Mouse (Mus musculus): ENCODE measurements around the gene Pcyt2.
A peak's percentile ranks its signal among the peaks of the same experiment; 100 is the strongest.
"Not testable (repeated sequence)": the region's sequence is repeated elsewhere in the genome, so short reads cannot be mapped to it uniquely, and the experiment has no call there.

Pcyt2 gene

DNA sequence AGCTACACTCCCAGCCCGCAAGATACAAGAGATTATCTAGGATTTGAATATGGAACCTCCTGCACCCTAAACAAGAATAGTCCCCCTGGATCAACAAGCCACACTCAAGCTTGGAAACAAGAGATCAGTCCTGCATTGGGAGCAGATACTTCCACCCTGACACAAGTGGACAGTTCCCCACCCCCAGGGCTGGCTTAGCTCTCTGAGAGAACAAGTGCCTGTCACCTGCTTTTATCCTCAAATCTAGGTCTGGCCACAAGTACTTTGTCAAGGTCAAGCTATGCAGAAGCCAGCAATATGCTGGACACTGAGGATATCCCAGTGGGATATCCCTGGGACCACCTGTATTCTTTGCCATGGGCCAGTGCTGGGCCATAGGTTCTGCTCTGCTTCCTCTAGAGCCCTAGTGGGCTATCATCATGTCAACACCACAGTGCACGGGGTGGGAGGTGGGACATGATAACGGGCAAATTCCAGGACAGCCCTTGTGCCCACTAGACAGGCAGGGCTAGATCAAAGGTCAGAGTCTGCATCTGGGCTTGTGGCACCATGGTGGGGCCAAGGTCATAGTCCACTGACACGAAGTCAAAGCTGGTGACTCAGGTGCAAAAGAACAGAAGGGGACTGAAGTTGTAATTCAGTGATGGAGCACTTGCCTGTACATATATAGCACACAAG, 980 bp downstream of the Pcyt2 start:
- DNase-seq (ENCODE audit: low read depth, low spot score) = no peak

DNA sequence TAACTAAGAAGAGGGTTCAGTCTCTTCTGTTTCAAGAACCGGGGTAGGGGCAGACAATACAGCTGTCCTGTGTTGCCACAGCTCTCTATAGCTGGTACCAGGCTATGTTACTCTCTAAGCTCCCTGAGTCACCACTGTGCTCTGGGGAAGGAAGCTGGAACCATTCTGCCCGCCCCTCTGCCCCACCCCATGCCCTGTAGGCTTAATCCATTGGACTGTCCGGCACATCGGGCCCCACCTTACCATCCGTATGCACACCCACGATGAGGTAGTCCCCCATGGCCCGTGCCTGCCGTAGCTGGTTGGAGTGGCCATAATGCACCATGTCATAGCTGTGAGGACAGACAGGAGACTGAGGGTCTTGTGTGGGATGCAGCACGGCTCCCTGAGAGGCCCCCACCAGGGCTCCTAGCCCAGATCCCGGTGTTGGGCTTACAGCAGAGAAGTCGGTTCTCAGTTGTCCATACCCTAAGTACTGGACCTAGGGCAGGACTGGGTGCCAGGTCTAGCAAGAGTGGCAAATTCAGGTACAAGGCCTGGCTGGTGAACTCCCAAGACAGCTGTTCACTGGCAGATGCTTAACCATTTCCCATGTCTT, 2.0 kb downstream of the Pcyt2 start:
- no peak for DNase-seq (ENCODE audit: low read depth, low spot score)

DNA sequence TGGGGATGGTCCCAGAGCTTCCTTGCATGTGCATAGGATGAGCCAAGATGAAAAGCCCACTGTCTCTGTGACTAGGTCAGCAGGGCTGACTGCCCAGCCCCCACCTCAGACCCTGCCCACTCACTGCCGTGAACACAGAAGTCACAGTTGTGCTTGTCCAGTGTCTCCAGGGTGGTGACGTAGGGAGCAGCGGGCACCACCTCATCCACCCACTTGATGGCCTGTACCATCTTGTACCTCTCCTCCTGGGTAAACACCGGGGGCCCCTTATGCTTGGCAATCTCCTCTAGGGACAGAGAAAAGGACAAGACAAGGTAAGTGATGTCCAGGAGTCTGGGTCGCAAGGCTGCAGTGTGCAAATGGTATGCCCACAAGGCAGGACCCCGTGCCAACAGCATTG, 2.6 kb downstream of the Pcyt2 start:
- no peak for DNase-seq (ENCODE audit: low read depth, low spot score)

DNA sequence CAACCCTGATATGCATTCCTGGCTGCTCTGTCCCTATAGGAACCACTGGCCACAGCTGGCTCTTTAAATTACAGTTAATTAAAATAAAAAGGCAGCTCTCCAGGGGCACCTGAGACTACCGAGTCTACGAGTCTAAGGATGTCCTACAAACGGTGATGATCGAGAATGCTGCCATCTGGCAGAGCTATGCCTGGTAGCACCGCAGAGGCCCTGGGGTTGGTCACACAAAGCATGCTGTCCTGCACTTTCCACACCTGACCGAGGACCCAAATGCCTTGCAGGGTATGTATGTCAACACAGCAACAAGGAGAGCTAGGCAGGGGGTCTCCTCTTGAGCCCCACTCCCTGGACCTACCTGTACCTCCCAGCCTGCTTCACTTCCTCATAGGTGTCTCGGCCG, 3.8 kb downstream of the Pcyt2 start:
- no peak for DNase-seq (ENCODE audit: low read depth, low spot score)

DNA sequence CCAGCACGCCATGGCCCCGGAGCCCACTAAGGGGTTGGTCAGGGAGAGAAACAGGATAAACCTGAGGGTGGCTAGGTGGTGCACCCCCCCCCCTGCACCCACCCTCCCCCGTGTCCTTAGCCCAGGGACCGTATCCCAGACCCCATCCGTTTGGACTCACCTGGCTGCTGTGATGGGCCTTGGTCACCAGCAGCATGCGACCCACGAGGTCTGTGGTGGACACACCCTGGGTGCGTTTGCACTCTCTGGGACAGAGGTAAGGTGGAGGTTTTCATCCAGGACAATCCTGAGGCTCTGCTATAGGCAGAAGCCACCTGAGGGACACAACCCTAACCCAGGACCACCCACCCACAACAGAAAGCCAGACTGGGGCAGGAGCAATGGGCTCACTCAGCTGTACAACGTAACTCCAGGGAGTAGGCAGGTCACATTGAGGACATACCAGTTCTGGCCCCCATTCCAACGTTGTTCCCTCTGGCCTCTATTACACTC, 4.2 kb downstream of the Pcyt2 start:
- DNase-seq (ENCODE audit: low read depth, low spot score) = no peak

DNA sequence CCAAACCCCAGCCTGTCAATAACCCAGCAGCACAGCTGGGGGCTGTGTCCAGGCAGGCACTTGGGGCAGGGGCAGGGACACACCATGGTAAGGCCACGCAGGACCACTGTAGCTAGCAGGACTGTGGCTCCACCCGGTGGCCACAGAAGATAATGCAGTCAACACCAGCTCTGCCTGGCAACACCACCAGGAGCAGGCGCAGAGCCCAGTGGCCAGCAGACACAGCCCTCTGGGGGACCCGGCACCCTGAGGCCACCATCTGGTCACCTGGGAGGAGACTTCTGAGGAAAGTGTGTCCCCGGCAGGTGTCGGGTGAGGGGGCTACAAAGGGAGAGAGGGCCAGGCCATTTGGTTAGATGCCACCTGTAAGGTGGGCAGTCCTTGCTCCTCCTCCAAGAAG, 5.0 kb downstream of the Pcyt2 start:
- peak; percentile 75 for DNase-seq (ENCODE audit: low read depth, low spot score)

DNA sequence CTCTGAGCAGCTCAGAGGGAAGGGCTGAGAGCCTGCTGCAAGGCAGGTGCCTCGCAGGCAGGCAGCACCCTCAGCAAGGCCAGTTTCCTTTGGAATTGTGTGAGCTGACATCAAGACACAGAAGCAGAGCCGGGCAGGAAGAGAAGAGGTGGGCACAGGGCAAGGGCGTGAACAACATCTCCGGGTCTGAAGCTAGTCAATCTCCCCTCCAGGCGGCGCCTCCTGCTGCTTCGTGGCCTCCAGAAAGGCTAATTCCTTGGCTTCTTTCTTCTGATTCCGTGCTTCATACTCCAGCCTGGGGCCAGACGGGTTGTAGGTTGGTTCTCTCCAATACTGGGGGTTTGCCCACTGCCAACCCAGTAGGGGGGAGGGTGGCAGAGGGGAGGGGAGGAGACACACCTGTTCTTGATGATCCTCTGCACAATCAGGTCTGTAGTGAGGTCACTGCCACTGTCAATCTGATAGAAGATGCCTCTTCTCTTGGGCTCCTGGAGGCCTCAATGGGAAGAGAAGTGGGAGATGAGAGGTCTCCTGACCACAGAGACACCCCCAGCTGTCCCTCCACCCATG, 7.2 kb downstream of the Pcyt2 start:
- no peak for DNase-seq (ENCODE audit: low read depth, low spot score)

DNA sequence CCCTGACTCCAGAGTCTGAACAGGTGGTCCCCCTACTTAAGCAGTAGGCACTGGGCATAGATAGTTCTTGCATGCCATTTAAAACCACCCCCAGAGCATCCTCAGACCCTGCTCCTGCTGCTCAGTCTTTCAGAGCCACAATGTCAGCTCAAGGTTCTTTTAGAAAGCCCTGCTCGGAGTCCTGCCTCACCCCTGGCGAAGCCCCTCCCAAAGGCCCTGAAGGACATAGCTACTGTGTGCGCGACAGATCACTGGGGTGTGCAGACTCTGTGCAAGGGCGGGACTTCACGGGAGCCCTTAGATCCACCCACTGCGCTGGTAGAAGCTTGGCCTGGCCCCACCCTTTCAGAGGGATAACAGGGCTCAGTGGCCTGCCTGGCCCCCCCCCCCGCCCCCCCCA, 8.5 kb downstream of the Pcyt2 start:
- no peak for DNase-seq (ENCODE audit: low read depth, low spot score)

DNA sequence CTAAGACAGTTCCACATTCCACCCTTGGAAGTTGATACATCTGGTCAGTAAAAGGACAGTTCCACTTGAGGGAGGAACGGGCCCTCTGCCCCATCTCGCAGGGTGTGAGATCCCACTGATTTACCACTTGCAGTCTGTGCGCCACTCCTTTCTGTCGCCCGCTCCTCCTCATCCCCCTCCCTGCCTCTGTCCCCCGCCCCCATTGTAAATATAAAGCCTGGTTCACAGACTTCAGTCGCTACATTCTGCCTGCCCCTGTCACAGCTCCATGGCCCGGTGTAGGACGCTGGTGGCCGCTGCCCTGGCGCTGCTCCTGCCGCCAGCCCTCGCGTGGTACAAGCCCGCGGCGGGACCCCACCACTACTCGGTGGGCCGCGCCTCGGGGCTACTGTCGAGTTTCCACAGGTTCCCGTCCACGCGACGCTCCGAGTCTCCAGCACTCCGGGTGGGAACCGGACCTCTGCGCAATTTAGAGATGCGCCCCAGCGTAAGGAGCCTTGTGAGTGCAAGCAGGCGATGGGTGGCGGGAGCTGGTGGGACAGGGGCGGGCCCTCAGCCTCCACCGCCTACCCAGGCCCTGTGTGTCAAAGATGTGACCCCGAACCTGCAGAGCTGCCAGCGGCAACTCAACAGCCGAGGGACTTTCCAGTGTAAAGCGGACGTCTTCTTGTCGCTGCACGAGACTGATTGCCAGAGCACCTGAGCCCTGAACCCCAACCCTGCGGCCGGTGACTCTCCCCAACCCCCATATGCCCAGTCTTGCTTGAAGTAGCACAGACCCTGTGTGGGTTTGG, 9.3 kb downstream of the Pcyt2 start, which contains the start of gene Npb:
Gene Npb, plus strand, starts transcription at position 237 of the 794 bp plus-strand sequence.
- no peak for DNase-seq (ENCODE audit: low read depth, low spot score)

DNA sequence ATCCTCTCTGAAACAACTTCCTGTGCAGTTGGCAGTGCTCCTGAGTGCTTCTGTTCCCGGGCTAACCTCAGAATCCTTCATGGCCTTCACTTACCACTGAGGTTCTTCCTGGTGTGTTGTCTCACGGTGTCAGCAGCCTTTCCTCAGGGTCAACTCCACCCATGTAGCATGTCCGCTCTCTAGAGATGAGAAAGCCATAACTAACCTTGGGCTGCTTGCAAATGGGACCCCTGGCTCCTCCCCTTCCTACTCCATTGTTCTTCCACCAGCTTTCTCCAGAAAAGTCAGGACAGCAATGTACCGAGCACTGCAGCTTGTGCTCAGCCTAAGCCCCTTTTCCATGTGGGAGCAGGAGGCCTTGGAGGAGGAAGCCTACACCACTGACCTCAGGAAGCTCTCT, 11.0 kb downstream of the Pcyt2 start:
- DNase-seq (ENCODE audit: low read depth, low spot score) = no peak

DNA sequence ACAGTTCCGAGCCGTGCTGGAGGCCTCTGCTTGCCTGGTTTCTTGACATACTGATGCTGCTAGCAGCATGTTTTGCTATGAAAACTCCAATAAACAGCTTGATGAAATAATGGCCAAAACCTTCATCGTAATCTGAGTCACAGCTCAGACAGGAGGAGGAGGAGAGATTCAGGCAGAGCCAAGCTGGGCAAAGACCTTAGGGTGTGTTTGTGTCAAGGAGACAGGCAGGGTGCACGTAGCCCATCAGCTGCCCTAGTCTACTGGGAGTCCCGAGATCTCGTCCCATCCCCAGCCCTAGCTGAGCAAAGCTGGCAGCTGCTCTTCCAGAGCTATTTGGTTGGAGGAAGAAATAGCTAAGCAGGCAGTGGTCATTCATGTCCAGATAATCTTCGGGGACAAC, 12.1 kb downstream of the Pcyt2 start:
- no peak for DNase-seq (ENCODE audit: low read depth, low spot score)

DNA sequence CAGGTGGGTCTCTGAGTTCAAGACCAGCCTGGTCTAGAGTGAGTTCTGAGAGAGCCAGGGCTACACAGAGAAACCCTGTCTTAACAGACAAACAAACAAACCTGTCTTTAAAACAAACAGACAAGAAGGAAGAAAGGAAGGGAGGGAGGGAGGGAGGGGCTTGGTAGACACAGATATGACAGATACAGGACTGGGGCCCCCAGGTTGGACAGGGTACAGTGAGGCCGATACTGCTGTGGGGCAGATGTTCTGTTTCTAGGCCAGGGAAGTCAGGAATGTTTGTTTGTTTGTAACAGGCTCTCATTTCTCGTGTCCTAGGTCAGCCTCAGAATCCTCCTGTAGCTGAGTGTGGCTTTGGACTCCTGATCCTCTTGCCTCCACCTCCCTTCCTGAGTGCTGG, 14.2 kb downstream of the Pcyt2 start:
- no peak for DNase-seq (ENCODE audit: low read depth, low spot score)

DNA sequence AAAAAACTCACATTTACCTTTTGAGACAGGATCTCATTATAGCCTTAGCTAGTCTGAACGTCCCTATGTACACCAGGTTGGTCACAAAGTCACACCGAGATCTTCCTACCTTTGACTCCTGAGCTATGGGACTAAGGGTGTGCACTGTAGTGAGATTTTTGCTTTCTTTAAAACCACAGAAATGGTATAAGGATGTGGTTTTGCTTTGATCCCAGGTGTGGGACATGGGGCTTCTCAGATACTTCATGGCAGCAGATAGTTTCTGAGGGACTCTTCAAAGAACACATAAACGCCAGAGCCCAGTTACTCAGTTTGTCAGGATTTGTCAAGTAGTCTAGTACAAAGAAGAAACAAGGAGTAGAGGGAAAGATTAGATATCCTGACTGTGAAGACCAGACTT, 17.0 kb downstream of the Pcyt2 start:
- DNase-seq (ENCODE audit: low read depth, low spot score) = no peak

DNA sequence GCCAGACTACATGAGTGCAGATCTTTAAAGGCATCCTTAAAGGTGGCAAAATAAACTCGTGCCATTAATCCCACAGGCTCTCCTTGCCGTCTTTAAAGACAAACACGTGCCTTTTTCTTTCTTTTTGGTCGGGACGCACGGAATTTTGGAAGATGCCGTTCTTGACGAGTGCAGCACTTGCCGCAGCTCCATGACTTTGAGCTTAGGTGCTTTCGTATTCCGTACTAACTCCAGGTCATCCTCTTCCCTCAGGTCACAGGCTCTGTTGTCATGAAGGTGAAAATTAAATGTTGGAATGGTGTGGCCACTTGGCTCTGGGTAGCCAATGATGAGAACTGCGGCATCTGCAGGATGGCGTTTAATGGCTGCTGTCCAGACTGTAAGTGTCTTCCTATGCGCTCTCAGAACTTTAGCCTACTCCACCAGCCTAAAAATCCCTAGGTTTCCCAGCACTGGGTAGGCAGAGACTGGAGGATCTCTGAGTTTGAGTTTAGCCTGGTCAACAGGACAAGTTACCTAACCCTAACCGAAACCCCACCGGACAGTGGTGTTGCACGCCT, 18.7 kb downstream of the Pcyt2 start:
- DNase-seq (ENCODE audit: low read depth, low spot score) = peak; percentile 18

DNA sequence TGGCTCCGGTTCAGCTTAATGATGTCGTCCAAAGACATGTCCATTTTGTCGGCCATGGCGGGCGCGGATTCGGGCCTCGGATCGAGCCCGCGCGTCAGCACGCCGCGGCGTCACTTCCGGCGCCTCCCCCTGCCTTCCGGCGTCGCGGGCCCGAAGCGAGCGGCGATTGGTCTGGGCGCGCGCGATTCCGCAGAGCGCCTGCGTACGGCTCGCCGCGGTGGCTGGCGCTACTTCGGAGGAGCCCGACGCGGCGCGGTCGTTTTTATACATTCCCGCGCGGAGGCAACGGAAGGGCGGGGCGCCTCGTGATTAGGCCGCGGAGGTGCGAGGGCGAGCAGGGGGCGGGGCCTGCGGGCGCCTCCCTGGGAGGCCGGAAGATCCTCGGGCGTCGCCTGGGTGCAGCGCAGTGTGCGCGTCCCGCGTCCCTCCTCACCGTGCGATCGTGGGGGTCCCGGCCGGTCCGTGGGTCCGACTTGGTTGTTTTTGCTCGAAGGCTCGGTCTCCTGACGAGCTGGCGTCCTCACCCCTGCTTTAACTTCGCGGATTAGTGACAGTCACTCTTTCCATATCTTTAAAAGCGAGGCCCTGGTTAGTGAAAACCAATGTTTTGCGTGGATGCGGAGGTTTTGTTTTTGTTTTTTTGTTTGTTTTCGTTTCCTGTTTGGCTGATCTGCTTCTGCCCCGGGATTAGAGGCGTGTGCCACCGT, 19.3 kb downstream of the Pcyt2 start, which contains the start of the genes Alyref and Anapc11:
Gene Alyref, minus strand, starts transcription at position 83 of the 707 bp plus-strand sequence.
Gene Anapc11, plus strand, starts transcription at position 139 of the 707 bp plus-strand sequence.
- peak; percentile 92 for DNase-seq (ENCODE audit: low read depth, low spot score)

DNA sequence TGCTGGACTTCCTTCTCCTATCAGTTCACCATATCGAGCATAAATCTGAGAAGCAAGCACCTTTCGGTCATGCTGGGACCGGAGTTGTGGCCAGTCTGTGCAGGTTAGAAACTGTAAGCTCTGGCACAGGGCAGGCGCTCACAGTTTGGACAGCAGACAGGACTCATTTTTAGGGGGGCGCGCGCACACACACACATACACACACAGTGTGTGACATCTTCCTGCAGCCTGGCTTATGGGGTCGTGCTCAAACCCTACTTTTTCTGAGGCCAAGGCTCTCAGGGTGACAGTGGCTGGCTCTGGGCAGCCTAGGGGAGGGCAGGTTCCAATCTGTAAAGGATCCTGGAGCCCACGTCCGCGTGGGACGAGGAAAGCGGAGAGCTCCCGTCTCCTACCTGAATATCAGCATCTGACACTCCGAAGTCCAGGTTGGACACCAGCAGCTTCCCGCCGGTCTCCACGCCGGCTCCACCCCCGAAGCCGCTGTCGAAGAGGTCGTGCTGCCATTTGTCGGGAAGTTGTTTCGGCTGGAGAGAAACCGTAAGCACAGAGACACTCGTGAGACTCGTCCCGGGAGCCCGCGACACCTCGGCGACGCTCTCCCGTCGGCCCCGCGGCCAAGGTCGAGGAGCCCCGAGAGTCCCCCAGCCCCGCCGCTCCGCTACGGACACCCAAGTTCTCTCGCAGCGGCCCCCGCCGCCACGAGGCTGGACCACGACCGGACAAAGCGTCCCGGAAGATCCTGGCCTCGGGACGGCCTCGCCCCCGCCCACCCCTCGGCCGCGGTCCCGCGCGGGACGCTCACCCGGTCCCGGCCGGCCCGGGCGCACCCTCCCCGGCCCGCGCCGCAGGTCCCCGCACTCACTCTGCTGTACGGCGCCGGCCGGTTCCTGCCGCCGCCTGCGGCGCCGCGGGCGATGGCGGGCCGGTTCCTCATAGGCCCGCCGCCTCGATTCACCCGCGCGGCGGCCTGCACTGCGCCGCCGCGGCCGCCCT, 20.2 kb downstream of the Pcyt2 start:
- peak; percentile 41 for DNase-seq (ENCODE audit: low read depth, low spot score)

DNA sequence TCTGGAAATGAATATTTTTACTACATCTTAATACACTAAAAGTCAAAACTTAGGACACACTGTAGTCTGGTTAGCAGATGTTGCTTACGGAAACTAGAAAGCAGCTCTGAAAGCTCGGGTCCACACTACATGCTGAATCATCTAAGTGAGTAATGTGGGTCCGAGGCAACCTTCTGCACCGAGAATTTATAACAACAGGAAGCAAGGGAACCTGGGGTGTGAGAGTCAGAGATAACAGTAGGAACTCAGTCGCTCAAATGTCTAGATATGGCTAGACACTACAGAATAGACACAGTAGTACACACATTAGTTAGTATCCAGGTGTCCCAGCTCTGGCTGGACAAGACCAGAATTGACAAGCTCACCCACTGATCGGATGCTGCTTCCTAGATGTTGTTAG, 29.2 kb downstream of the Pcyt2 start:
- no peak for DNase-seq (ENCODE audit: low read depth, low spot score)

DNA sequence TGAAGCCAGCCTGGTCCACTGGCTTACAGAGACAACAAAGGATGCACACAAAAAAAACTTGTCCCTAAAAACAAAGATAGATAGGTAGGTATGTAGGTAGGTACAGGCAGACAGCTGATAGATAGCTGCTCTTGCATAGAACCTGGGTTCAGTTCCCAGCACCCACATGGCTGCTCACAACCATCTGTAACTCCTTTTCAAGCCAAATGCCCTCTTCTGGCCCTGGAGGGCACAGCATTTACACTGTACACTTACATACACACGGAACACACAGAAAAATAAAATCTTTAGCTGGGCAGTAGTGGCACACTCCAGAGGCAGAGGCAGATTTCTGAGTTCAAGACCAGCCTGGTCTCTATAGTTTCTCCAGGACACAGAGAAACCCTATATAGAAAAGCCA, 33.8 kb downstream of the Pcyt2 start:
- DNase-seq (ENCODE audit: low read depth, low spot score) = no peak

DNA sequence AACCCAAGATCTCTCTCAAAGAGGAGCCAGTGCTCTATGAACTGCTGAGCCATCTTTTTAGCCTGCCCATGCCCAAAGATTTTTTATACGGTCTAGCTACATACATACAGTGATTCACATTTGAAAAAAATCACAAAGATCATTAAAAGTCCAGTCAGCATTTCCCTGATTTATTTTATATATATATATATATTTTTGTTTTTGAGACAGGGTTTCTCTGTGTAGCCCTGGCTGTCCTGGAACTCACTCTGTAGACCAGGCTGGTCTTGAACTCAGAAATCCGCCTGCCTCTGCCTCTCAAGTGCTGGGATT, 34.8 kb downstream of the Pcyt2 start:
- DNase-seq (ENCODE audit: low read depth, low spot score) = not testable (repeated sequence)
